Mouse (Mus musculus): ENCODE measurements around the gene 3110082I17Rik. TPM values are rescaled to one million over a fixed set of nuclear protein-coding genes. Genes with fewer than 3 reads are reported as not detected.

The 3110082I17Rik gene
- total and polyA plus RNA-seq, 2 experiments from 2014 or later = 4.3 to 14.9 TPM

GRCm38 (mm10) chr5:139310477-139310876, 149.8 kb downstream of the 3110082I17Rik start:
- Histone ChIP-seq H3K27me3 (ENCODE audit: insufficient read depth, low read length) (no peaks in the 10 kb centered on the region), H3K9ac (replicated peaks; ENCODE audit: low read length, poor library complexity, severe bottlenecking) (no peak overlapping the region), H3K4me3 (ENCODE audit: low read depth, low read length) (no peak overlapping the region), H3K9me3 (ENCODE audit: low read length) (no peaks in the 10 kb centered on the region), H3K4me2 (ENCODE audit: low read depth, low read length, poor library complexity, severe bottlenecking) (no peak overlapping the region), H3K4me1 (ENCODE audit: insufficient read depth, low read length) (no peaks in the 10 kb centered on the region), H3K27ac (ENCODE audit: low read depth, low read length) (no peak overlapping the region), H3K36me3 (ENCODE audit: insufficient read depth, low read length) (no peaks in the 10 kb centered on the region)
- WGBS = 94% methylated on average over 4 of the region's 4 CpGs
- no peak for ATAC-seq (ENCODE audit: low FRiP score)
- DNase-seq (ENCODE audit: low spot score) = no peak
- TF ChIP-seq CTCF (IDR thresholded peaks at IDR 0.05) = no peak

DNA sequence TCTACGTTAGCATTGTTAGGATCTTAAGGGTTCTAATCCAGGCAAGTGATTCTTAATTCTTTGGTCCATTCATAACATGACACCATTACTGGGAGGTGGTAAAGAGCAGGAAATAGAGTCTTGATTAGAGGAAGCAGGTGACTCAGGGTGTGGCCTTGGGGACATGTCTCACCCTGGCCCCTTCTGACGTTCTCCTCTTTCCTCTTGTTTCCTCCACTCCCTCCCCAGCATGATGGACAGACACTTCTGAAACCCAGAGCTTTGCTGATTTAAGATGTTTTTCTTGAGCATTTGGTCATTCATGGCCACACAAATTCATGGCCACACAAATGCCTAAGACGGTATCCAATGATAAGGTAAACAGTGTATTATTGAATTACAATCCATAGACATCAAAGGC, 150.4 kb downstream of the 3110082I17Rik start:
- TF ChIP-seq CTCF (IDR thresholded peaks at IDR 0.05) = no peak
- DNase-seq (ENCODE audit: low spot score) = no peak
- H3K27ac ChIP-seq (ENCODE audit: low read depth, low read length) = no peak overlapping the region
- no peaks in the 10 kb centered on the region for H3K27me3 ChIP-seq (ENCODE audit: insufficient read depth, low read length)
- H3K4me2 ChIP-seq (ENCODE audit: low read depth, low read length, poor library complexity, severe bottlenecking) = no peak overlapping the region
- no peak for ATAC-seq (ENCODE audit: low FRiP score)
- H3K36me3 ChIP-seq (ENCODE audit: insufficient read depth, low read length) = peaks cover under 1% of the 10 kb centered on the region; the same call in 1 of the 2 replicates
- no peaks in the 10 kb centered on the region for H3K4me1 ChIP-seq (ENCODE audit: insufficient read depth, low read length)
- no peak overlapping the region for H3K9ac ChIP-seq (replicated peaks; ENCODE audit: low read length, poor library complexity, severe bottlenecking)
- H3K9me3 ChIP-seq (ENCODE audit: low read length) = no peaks in the 10 kb centered on the region
- WGBS = 85% methylated on average over 3 of the region's 3 CpGs
- no peak overlapping the region for H3K4me3 ChIP-seq (ENCODE audit: low read depth, low read length)

MicroRNAs encoded within 50 kb of the gene (microRNA counts, 519-probe panel; counts per million panel counts)
- 528 counts per million, percentile 58 among the panel's probes with 10 or more counts for microRNA mmu-miR-339-3p
- 528 counts per million, percentile 58 among the panel's probes with 10 or more counts for microRNA mmu-miR-339-5p

Small RNA genes within 50 kb of the gene (microRNA-seq; reads per million reads assigned to microRNA genes)
- gene Mir339 (ENCODE audit: borderline number of aligned reads) = 396 reads per million, percentile 61 among the genes with 10 or more reads in this experiment

Other genes with a start within 250 kb of the 3110082I17Rik start
- 48.5 and 48.9 TPM in 2 replicates for gene Get4, start 208.2 kb downstream of the 3110082I17Rik start, total RNA-seq (2014; rRNA removed)
- 135 and 142 TPM in 2 replicates for gene Get4, start 208.2 kb downstream of the 3110082I17Rik start, polyA plus RNA-seq (2015; fragmentation: Nextera tagmentation; extraction: Ambion mirVana)
- 234 and 253 TPM in 2 replicates for gene Adap1, start 134.9 kb downstream of the 3110082I17Rik start, total RNA-seq (2014; rRNA removed)
- 141 and 152 TPM in 2 replicates for gene Adap1, start 134.9 kb downstream of the 3110082I17Rik start, polyA plus RNA-seq (2015; fragmentation: Nextera tagmentation; extraction: Ambion mirVana)
- 95.5 and 98.5 TPM in 2 replicates for gene Cox19, start 109.1 kb downstream of the 3110082I17Rik start, total RNA-seq (2014; rRNA removed)
- gene Cox19, start 109.1 kb downstream of the 3110082I17Rik start, polyA plus RNA-seq (2015; fragmentation: Nextera tagmentation; extraction: Ambion mirVana) = 79.4 and 90.0 TPM in 2 replicates
- not detected in 2 replicates for gene Cyp2w1, start 107.9 kb downstream of the 3110082I17Rik start, total RNA-seq (2014; rRNA removed)
- not detected in 2 replicates for gene Cyp2w1, start 107.9 kb downstream of the 3110082I17Rik start, polyA plus RNA-seq (2015; fragmentation: Nextera tagmentation; extraction: Ambion mirVana)
- gene Gpr146, start 82.8 kb downstream of the 3110082I17Rik start, total RNA-seq (2014; rRNA removed) = 4.1 and 5.6 TPM in 2 replicates
- gene Gpr146, start 82.8 kb downstream of the 3110082I17Rik start, polyA plus RNA-seq (2015; fragmentation: Nextera tagmentation; extraction: Ambion mirVana) = 3.0 and 3.9 TPM in 2 replicates
- gene C130050O18Rik, start 55.2 kb downstream of the 3110082I17Rik start, total RNA-seq (2014; rRNA removed) = 0.19 TPM in 1 of 2 replicates, not detected in the other
- 0.17 TPM in 1 of 2 replicates, not detected in the other for gene C130050O18Rik, start 55.2 kb downstream of the 3110082I17Rik start, polyA plus RNA-seq (2015; fragmentation: Nextera tagmentation; extraction: Ambion mirVana)
- gene Gper1, start 37.4 kb downstream of the 3110082I17Rik start, total RNA-seq (2014; rRNA removed) = 5.8 and 8.9 TPM in 2 replicates
- gene Gper1, start 37.4 kb downstream of the 3110082I17Rik start, polyA plus RNA-seq (2015; fragmentation: Nextera tagmentation; extraction: Ambion mirVana) = 5.8 and 7.1 TPM in 2 replicates
- 56.5 and 60.6 TPM in 2 replicates for gene Zfand2a, start 24.0 kb upstream of the 3110082I17Rik start, total RNA-seq (2014; rRNA removed)
- 30.4 and 35.0 TPM in 2 replicates for gene Zfand2a, start 24.0 kb upstream of the 3110082I17Rik start, polyA plus RNA-seq (2015; fragmentation: Nextera tagmentation; extraction: Ambion mirVana)
- 21.2 and 24.3 TPM in 2 replicates for gene Uncx, start 83.0 kb upstream of the 3110082I17Rik start, total RNA-seq (2014; rRNA removed)
- gene Uncx, start 83.0 kb upstream of the 3110082I17Rik start, polyA plus RNA-seq (2015; fragmentation: Nextera tagmentation; extraction: Ambion mirVana) = 15.5 and 20.0 TPM in 2 replicates